In the genomic region with DNA sequence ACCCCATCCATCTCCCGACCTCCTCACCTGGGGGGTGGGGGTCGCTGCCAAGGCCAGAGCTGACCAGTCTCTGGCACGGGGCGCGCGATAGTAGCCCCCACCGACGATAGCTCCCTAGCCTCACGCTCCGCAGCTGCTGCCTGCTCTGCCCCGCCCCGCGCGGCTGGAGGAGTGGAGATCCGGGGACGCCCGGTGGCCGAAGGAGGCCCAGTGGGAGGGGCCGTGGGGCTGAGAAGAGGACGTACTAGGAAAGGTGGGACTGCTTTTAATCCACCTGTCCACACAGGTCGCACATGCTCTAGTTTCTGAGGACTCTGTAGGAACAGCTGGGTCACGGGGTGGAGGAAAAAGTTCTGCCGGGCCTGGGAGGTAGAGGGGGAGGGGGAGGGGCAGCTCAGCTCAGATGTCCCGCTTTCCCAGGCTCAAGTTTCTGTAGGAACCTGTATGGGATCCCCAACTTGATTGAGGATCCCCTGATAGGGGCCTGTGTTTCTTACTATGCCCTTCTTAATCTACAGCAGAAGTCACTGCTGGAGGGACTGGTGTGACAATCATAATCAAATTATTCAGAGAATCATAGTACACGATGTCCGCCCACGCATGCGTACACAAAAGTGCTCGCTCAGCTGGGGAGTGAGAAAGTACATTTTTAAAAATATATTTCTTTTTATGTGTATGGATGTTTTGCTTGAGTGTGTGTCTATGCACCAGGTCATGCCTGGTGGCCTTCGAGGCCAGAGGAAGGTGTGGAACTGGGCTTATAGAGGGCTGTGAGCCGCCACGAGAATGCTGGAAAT, we compare ENCODE assay signal across 7 mouse cellular contexts. TPM values are rescaled to one million over a fixed set of nuclear protein-coding genes. Genes with fewer than 3 reads are reported as not detected.
DNase-seq lines count a peak whose midpoint lies in the region; ATAC-seq and TF ChIP-seq lines count a peak whose summit lies in the region.

A gene (minus strand): TSS at position 161 of the 797 bp plus-strand sequence.

- H3K27me3 ChIP-seq in forebrain, embryonic 12.5 days: peaks cover 67% of the 10 kb centered on the region
- H3K27me3 ChIP-seq in lung, embryonic 15.5 days: peaks cover 21% of the 10 kb centered on the region

- peak within 1 kb of the TSS; percentile 51 for H3K9ac ChIP-seq in forebrain, embryonic 12.5 days
- H3K9ac ChIP-seq in lung, embryonic 15.5 days: peak within 1 kb of the TSS; percentile 25; the same call in 1 of the 2 replicates

- TF ChIP-seq POLR2A in bone marrow, adult 2 months (IDR thresholded peaks at IDR 0.05; ENCODE audit: borderline replicate concordance, control insufficient read depth, low read depth, low read length): no peak

- intact Hi-C loops in heart, postnatal 36 days (cut with DNase I): no loop called here

- TF ChIP-seq CTCF in bone marrow, adult 2 months (IDR thresholded peaks at IDR 0.05; ENCODE audit: control insufficient read depth, insufficient read depth, low read length): no peak

- H3K36me3 ChIP-seq in forebrain, embryonic 12.5 days (replicated peaks): no peaks in the 10 kb centered on the region
- no peaks in the 10 kb centered on the region for H3K36me3 ChIP-seq in lung, embryonic 15.5 days

- 27% methylated on average over 32 of the region's 32 CpGs for WGBS in bone marrow, adult 2 months
- 13% methylated on average over 32 of the region's 32 CpGs for WGBS in forebrain, embryonic 12.5 days
- WGBS in lung, embryonic 15.5 days: 19% methylated on average over 32 of the region's 32 CpGs

- peaks cover 1% of the 10 kb centered on the region for H3K4me1 ChIP-seq in bone marrow, adult 2 months (ENCODE audit: control insufficient read depth, insufficient read depth, low read length)
- peaks cover 43% of the 10 kb centered on the region for H3K4me1 ChIP-seq in forebrain, embryonic 12.5 days
- peaks cover 47% of the 10 kb centered on the region for H3K4me1 ChIP-seq in lung, embryonic 15.5 days

- peak within 1 kb of the TSS; percentile 73 for H3K4me2 ChIP-seq in forebrain, embryonic 12.5 days
- H3K4me2 ChIP-seq in lung, embryonic 15.5 days: peak within 1 kb of the TSS; percentile 75

- H3K4me3 ChIP-seq in bone marrow, adult 2 months (replicated peaks; ENCODE audit: control insufficient read depth, low read depth, low read length): no peak within 1 kb of the TSS
- peak within 1 kb of the TSS; percentile 37 for H3K4me3 ChIP-seq in forebrain, embryonic 12.5 days (replicated peaks)
- H3K4me3 ChIP-seq in lung, embryonic 15.5 days: peak within 1 kb of the TSS; percentile 33

- ATAC-seq in forebrain, embryonic 12.5 days (ENCODE audit: low FRiP score): peak; percentile 30
- peak; percentile 19; the same call in 1 of the 2 replicates for ATAC-seq in lung, embryonic 15.5 days (ENCODE audit: borderline replicate concordance, extremely low read depth, low FRiP score, low TSS enrichment)

- H3K9me3 ChIP-seq in forebrain, embryonic 12.5 days: no peaks in the 10 kb centered on the region
- H3K9me3 ChIP-seq in lung, embryonic 15.5 days: no peaks in the 10 kb centered on the region

- H3K27ac ChIP-seq in bone marrow, adult 2 months (ENCODE audit: control insufficient read depth, insufficient read depth, low read depth, low read length, poor library complexity): no peak within 1 kb of the TSS
- H3K27ac ChIP-seq in forebrain, embryonic 12.5 days: no peak within 1 kb of the TSS
- H3K27ac ChIP-seq in lung, embryonic 15.5 days: no peak within 1 kb of the TSS

- DNase-seq in MN1 (ENCODE audit: low spot score): peak; percentile 86
- DNase-seq in heart, postnatal 36 days: peak; percentile 66 to 69
- DNase-seq in kidney, postnatal 4 days: peak; percentile 84 to 90
- DNase-seq in retina, embryonic 14.5 days (ENCODE audit: low spot score): peak; percentile 67

RNA-seq across cellular contexts. Expression of the gene that starts here (rescaled TPM):
- 73.1 and 109 TPM in 2 replicates for polyA plus RNA-seq in bone marrow, adult 2 months (2011; ENCODE audit: insufficient read depth, insufficient read length, low replicate concordance, missing spikeins)
- 50.2 and 52.0 TPM in 2 replicates for polyA plus RNA-seq in forebrain, embryonic 12.5 days (2016; fragmentation: Nextera tagmentation; extraction: Ambion mirVana)
- 10 to 100 TPM; 66.7 to 73.5 TPM for total RNA-seq in heart, postnatal 36 days (2021)
- polyA plus RNA-seq in lung, embryonic 15.5 days (2015; fragmentation: Nextera tagmentation; extraction: Ambion mirVana): 92.1 and 103 TPM in 2 replicates
